ENCODE assay signal across 38 mouse cellular contexts in the genomic region with DNA sequence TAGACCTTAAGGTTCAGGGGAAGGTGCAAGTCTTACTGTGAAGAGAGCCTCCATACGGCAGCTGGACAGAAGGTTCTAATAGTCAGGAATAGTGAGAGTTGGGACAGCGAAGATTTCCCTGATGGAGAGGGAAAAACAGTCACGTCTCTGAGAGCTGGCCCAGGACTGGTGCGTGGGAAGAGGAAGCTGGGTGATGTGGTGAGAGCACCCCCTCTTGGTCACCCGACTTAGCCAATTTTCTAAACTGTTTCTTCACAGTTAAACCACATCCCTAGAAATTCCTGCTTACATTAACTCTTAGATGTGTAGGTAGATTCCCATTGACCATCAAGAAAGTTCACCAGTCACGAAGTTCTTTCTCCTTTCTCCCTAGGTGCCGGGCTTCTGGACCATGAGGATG. TPM values are rescaled to one million over a fixed set of nuclear protein-coding genes. Genes with fewer than 3 reads are reported as not detected.
DNase-seq lines count a peak whose midpoint lies in the region; ATAC-seq and TF ChIP-seq lines count a peak whose summit lies in the region.
"Had no signal": no experiment of that assay in that cellular context is flagged by ENCODE, and none has a peak within 500 bp of the region (broad histone marks: within the 10 kb centered on the region; RNA-seq: fewer than 3 reads in every experiment).

No protein-coding gene starts in this region.

- 56% methylated on average over 7 of the region's 7 CpGs for WGBS in heart, embryonic 11.5 days (ENCODE audit: insufficient replicate concordance)
- WGBS in spleen, adult 2 months: 52% methylated on average over 7 of the region's 7 CpGs
- WGBS in stomach, postnatal 0 days: 62% methylated on average over 7 of the region's 7 CpGs
- WGBS in hindbrain, embryonic 14.5 days: 76% methylated on average over 7 of the region's 7 CpGs

- no peaks in the 10 kb centered on the region for H3K9me3 ChIP-seq in heart, embryonic 11.5 days (replicated peaks; ENCODE audit: control insufficient read depth, low read length)
- H3K9me3 ChIP-seq in stomach, postnatal 0 days (ENCODE audit: control insufficient read depth, low read length): no peaks in the 10 kb centered on the region
- no peaks in the 10 kb centered on the region for H3K9me3 ChIP-seq in hindbrain, embryonic 14.5 days (ENCODE audit: control insufficient read depth, low read length)
- H3K9me3 ChIP-seq: forebrain, embryonic 13.5 days; heart, embryonic 10.5 days; hindbrain, embryonic 12.5 days; liver, embryonic 13.5 days; megakaryocyte, embryonic 14.5 days; midbrain, embryonic 13.5 days; neural tube, embryonic 15.5 days had no signal

- TF ChIP-seq EP300 in stomach, postnatal 0 days (optimal IDR thresholded peaks at IDR 0.05): no peak

- no peak overlapping the region for H3K9ac ChIP-seq in heart, embryonic 11.5 days (ENCODE audit: low read depth, low read length)
- H3K9ac ChIP-seq in stomach, postnatal 0 days (ENCODE audit: low read length): no peak overlapping the region
- no peak overlapping the region for H3K9ac ChIP-seq in hindbrain, embryonic 14.5 days
- H3K9ac ChIP-seq: forebrain, embryonic 13.5 days; hindbrain, embryonic 12.5 days; liver, embryonic 13.5 days; lung, embryonic 14.5 days; midbrain, embryonic 13.5 days; neural tube, embryonic 15.5 days had no signal

- ATAC-seq in heart, embryonic 11.5 days (replicated peaks; ENCODE audit: insufficient number of reproducible peaks, low FRiP score, low TSS enrichment): no peak
- peak; percentile 89 for ATAC-seq in megakaryocyte, adult 5-6 weeks (ENCODE audit: poor library complexity, severe bottlenecking)
- no peak for ATAC-seq in stomach, postnatal 0 days (ENCODE audit: low FRiP score, low TSS enrichment)
- ATAC-seq in hindbrain, embryonic 14.5 days (ENCODE audit: low FRiP score): no peak
- ATAC-seq: forebrain, embryonic 13.5 days; intestine, postnatal 0 days; midbrain, embryonic 13.5 days had no signal

- no peaks in the 10 kb centered on the region for H3K4me1 ChIP-seq in heart, embryonic 11.5 days (ENCODE audit: control insufficient read depth, insufficient read depth, low read length)
- H3K4me1 ChIP-seq in spleen, adult 2 months (ENCODE audit: control insufficient read depth, insufficient read depth, insufficient read length): no peaks in the 10 kb centered on the region
- no peaks in the 10 kb centered on the region for H3K4me1 ChIP-seq in stomach, postnatal 0 days (replicated peaks; ENCODE audit: control insufficient read depth, insufficient read depth)
- no peaks in the 10 kb centered on the region for H3K4me1 ChIP-seq in hindbrain, embryonic 14.5 days (replicated peaks; ENCODE audit: control insufficient read depth, insufficient read depth, low read length)
- H3K4me1 ChIP-seq: forebrain, embryonic 13.5 days; heart, embryonic 10.5 days; hindbrain, embryonic 12.5 days; liver, embryonic 13.5 days; megakaryocyte, embryonic 14.5 days; midbrain, embryonic 13.5 days; neural tube, embryonic 15.5 days had no signal

- H3K4me3 ChIP-seq in heart, embryonic 11.5 days (ENCODE audit: low read depth, low read length): no peak overlapping the region
- no peak overlapping the region for H3K4me3 ChIP-seq in spleen, adult 2 months (ENCODE audit: extremely low read depth, insufficient read depth, insufficient read length)
- H3K4me3 ChIP-seq in stomach, postnatal 0 days (ENCODE audit: low read depth, low read length): no peak overlapping the region
- no peak overlapping the region for H3K4me3 ChIP-seq in hindbrain, embryonic 14.5 days (replicated peaks; ENCODE audit: low read length)
- H3K4me3 ChIP-seq: forebrain, embryonic 13.5 days; heart, embryonic 10.5 days; hindbrain, embryonic 12.5 days; liver, embryonic 13.5 days; megakaryocyte, embryonic 14.5 days; midbrain, embryonic 13.5 days; neural tube, embryonic 15.5 days had no signal

- peak; percentile 66 for DNase-seq in heart, adult 11 months
- DNase-seq in spleen, adult 2 months (ENCODE audit: low read depth in 1 of 2, low spot score in 2 of 2): no peak
- DNase-seq in spleen, adult 12 weeks (ENCODE audit: low spot score): no peak
- DNase-seq in stomach, postnatal 0 days (ENCODE audit: low spot score): no peak
- DNase-seq in hindbrain, embryonic 14.5 days (ENCODE audit: low spot score): no peak
- DNase-seq in adrenal gland, adult 2 months: no peak
- DNase-seq: adrenal gland, adult 8-10 months; cerebellum, adult 11 months; cerebellum, adult 9-10 months; cerebellum, postnatal 36 days; gastrocnemius, postnatal 10 days; heart, postnatal 36 days; kidney, adult 9 months; kidney, postnatal 25 days; left cerebral cortex, postnatal 4 days; liver, embryonic 13.5 days; lung, embryonic 14.5 days; lung, postnatal 14 days; right cerebral cortex, postnatal 25 days; spleen, adult 18-20 months; thymus, postnatal 36 days had no signal

- TF ChIP-seq POLR2A in spleen, adult 2 months (IDR thresholded peaks at IDR 0.05; ENCODE audit: low read depth, low read length): no peak

- no peaks in the 10 kb centered on the region for H3K27me3 ChIP-seq in heart, embryonic 11.5 days (ENCODE audit: control insufficient read depth, insufficient read depth, low read length)
- H3K27me3 ChIP-seq in spleen, adult 2 months (ENCODE audit: control insufficient read depth, insufficient read depth, low read length): 0 out of 2 replicates have a peak, but pooled peaks cover 1% of the 10 kb centered on the region
- H3K27me3 ChIP-seq in stomach, postnatal 0 days (ENCODE audit: control insufficient read depth, insufficient read depth, low read length): no peaks in the 10 kb centered on the region
- no peaks in the 10 kb centered on the region for H3K27me3 ChIP-seq in hindbrain, embryonic 14.5 days (ENCODE audit: control insufficient read depth, insufficient read depth, low read length)
- H3K27me3 ChIP-seq: forebrain, embryonic 13.5 days; hindbrain, embryonic 12.5 days; midbrain, embryonic 13.5 days; neural tube, embryonic 15.5 days had no signal

- no peak overlapping the region for H3K4me2 ChIP-seq in heart, embryonic 11.5 days
- no peak overlapping the region for H3K4me2 ChIP-seq in stomach, postnatal 0 days (replicated peaks; ENCODE audit: low read depth)
- no peak overlapping the region for H3K4me2 ChIP-seq in hindbrain, embryonic 14.5 days (replicated peaks)
- H3K4me2 ChIP-seq: forebrain, embryonic 13.5 days; hindbrain, embryonic 12.5 days; liver, embryonic 13.5 days; lung, embryonic 14.5 days; midbrain, embryonic 13.5 days; neural tube, embryonic 15.5 days had no signal

- TF ChIP-seq CTCF in spleen, adult 2 months (IDR thresholded peaks at IDR 0.05; ENCODE audit: extremely low read depth, insufficient read depth, insufficient read length, insufficient replicate concordance): 0 out of 2 replicates have a peak, but pooled peaks have one; percentile 3
- TF ChIP-seq CTCF in stomach, postnatal 0 days (IDR thresholded peaks at IDR 0.05; ENCODE audit: low read depth): peak; percentile 16; the same call in 1 of the 2 replicates

- no peaks in the 10 kb centered on the region for H3K36me3 ChIP-seq in heart, embryonic 11.5 days (ENCODE audit: control insufficient read depth, insufficient read depth, low read length)
- no peaks in the 10 kb centered on the region for H3K36me3 ChIP-seq in spleen, adult 2 months (ENCODE audit: control insufficient read depth, insufficient read depth, low read length)
- no peaks in the 10 kb centered on the region for H3K36me3 ChIP-seq in stomach, postnatal 0 days (ENCODE audit: control insufficient read depth, insufficient read depth, low read length)
- H3K36me3 ChIP-seq in hindbrain, embryonic 14.5 days (replicated peaks; ENCODE audit: control insufficient read depth, insufficient read depth): no peaks in the 10 kb centered on the region
- H3K36me3 ChIP-seq: heart, embryonic 10.5 days; hindbrain, embryonic 12.5 days; liver, embryonic 13.5 days; midbrain, embryonic 13.5 days; neural tube, embryonic 15.5 days had no signal

- H3K27ac ChIP-seq in heart, embryonic 11.5 days (ENCODE audit: low read depth, low read length): no peak overlapping the region
- H3K27ac ChIP-seq in spleen, adult 2 months (ENCODE audit: insufficient read depth, low read length): no peak overlapping the region
- H3K27ac ChIP-seq in stomach, postnatal 0 days (replicated peaks): no peak overlapping the region
- no peak overlapping the region for H3K27ac ChIP-seq in hindbrain, embryonic 14.5 days
- H3K27ac ChIP-seq: forebrain, embryonic 13.5 days; heart, embryonic 10.5 days; hindbrain, embryonic 12.5 days; liver, embryonic 13.5 days; midbrain, embryonic 13.5 days; neural tube, embryonic 15.5 days had no signal

RNA-seq across cellular contexts. Expression of a gene that starts 21.4 kb away (rescaled TPM):
- not detected in 2 replicates for polyA plus RNA-seq in heart, embryonic 11.5 days (2014; fragmentation: Nextera tagmentation; extraction: Ambion mirVana)
- 1.1 and 1.8 TPM in 2 replicates for polyA plus RNA-seq in spleen, adult 2 months (2012; rRNA removed)
- total RNA-seq in megakaryocyte, adult 5-6 weeks (2015): not detected in 2 replicates
- total RNA-seq in megakaryocyte, adult 5-6 weeks (2017): 0.29 and 3.8 TPM in 2 replicates
- polyA plus RNA-seq in stomach, postnatal 0 days (2015; fragmentation: Nextera tagmentation; extraction: Ambion mirVana): 0.59 and 0.86 TPM in 2 replicates
- 4.2 and 5.6 TPM in 2 replicates for polyA plus RNA-seq in hindbrain, embryonic 14.5 days (2014; fragmentation: Nextera tagmentation; extraction: Ambion mirVana)
- 1 to 10 TPM; 2.1 to 2.5 TPM for total RNA-seq in adrenal gland, adult 2 months (2021)
- 0.74 and 1.1 TPM in 2 replicates for polyA plus RNA-seq in adrenal gland, adult 2 months (2012; rRNA removed)
- total RNA-seq: heart, postnatal 36 days had no signal
- polyA plus RNA-seq: heart, embryonic 16.5 days had no signal

RNA-seq across cellular contexts. Expression of a gene that starts 43.1 kb away (rescaled TPM):
- polyA plus RNA-seq in heart, embryonic 11.5 days (2014; fragmentation: Nextera tagmentation; extraction: Ambion mirVana): not detected in 2 replicates
- polyA plus RNA-seq in spleen, adult 2 months (2012; rRNA removed): 0.35 and 0.56 TPM in 2 replicates
- total RNA-seq in megakaryocyte, adult 5-6 weeks (2015): not detected in 2 replicates
- total RNA-seq in megakaryocyte, adult 5-6 weeks (2017): not detected in 2 replicates
- polyA plus RNA-seq in stomach, postnatal 0 days (2015; fragmentation: Nextera tagmentation; extraction: Ambion mirVana): 0.04 TPM in 1 of 2 replicates, not detected in the other
- not detected in 2 replicates for polyA plus RNA-seq in hindbrain, embryonic 14.5 days (2014; fragmentation: Nextera tagmentation; extraction: Ambion mirVana)
- not detected for total RNA-seq in adrenal gland, adult 2 months (2021)
- polyA plus RNA-seq in adrenal gland, adult 2 months (2012; rRNA removed): not detected in 2 replicates
- total RNA-seq: adrenal gland, adult 8-10 months; adrenal gland, postnatal 4 days; gastrocnemius, postnatal 10 days; heart, postnatal 36 days; layer of hippocampus, adult 18-20 months; layer of hippocampus, postnatal 25 days; left cerebral cortex, adult 8-10 months; left cerebral cortex, postnatal 4 days had no signal
- polyA plus RNA-seq: embryonic facial prominence, embryonic 11.5 days; forebrain, embryonic 13.5 days; heart, embryonic 10.5 days; hindbrain, embryonic 12.5 days; limb, embryonic 14.5 days; liver, embryonic 13.5 days; lung, embryonic 14.5 days; midbrain, embryonic 13.5 days; neural tube, embryonic 15.5 days had no signal

RNA-seq across cellular contexts. Expression of a gene that starts 57.1 kb away (rescaled TPM):
- not detected in 2 replicates for polyA plus RNA-seq in heart, embryonic 11.5 days (2014; fragmentation: Nextera tagmentation; extraction: Ambion mirVana)
- 0.55 and 1.1 TPM in 2 replicates for polyA plus RNA-seq in spleen, adult 2 months (2012; rRNA removed)
- total RNA-seq in megakaryocyte, adult 5-6 weeks (2015): not detected in 2 replicates
- not detected in 2 replicates for total RNA-seq in megakaryocyte, adult 5-6 weeks (2017)
- 4.7 and 5.0 TPM in 2 replicates for polyA plus RNA-seq in stomach, postnatal 0 days (2015; fragmentation: Nextera tagmentation; extraction: Ambion mirVana)
- not detected in 2 replicates for polyA plus RNA-seq in hindbrain, embryonic 14.5 days (2014; fragmentation: Nextera tagmentation; extraction: Ambion mirVana)
- not detected for total RNA-seq in adrenal gland, adult 2 months (2021)
- 0.06 TPM in 2 replicates for polyA plus RNA-seq in adrenal gland, adult 2 months (2012; rRNA removed)
- total RNA-seq: adrenal gland, adult 8-10 months; adrenal gland, postnatal 4 days; gastrocnemius, postnatal 10 days; heart, postnatal 36 days; layer of hippocampus, adult 18-20 months; layer of hippocampus, postnatal 25 days; left cerebral cortex, adult 8-10 months; left cerebral cortex, postnatal 4 days had no signal
- polyA plus RNA-seq: embryonic facial prominence, embryonic 11.5 days; forebrain, embryonic 13.5 days; gonadal fat pad, adult 2 months; heart, embryonic 10.5 days; hindbrain, embryonic 12.5 days; limb, embryonic 14.5 days; liver, embryonic 13.5 days; lung, embryonic 14.5 days; midbrain, embryonic 13.5 days; neural tube, embryonic 15.5 days had no signal
